Mouse (Mus musculus): ENCODE results near the gene Eif3k. TPM values are rescaled to one million over a fixed set of nuclear protein-coding genes. Genes with fewer than 3 reads are reported as not detected.

Eif3k gene
- total RNA-seq, 1 experiment from 2014 or later, result 291 TPM

GRCm38 (mm10) chr7:28946271-28946610 lies 35.4 kb downstream of the Eif3k start:
- no peak for ATAC-seq (replicated peaks; ENCODE audit: insufficient number of reproducible peaks, low FRiP score, low TSS enrichment, poor library complexity, severe bottlenecking)

DNA sequence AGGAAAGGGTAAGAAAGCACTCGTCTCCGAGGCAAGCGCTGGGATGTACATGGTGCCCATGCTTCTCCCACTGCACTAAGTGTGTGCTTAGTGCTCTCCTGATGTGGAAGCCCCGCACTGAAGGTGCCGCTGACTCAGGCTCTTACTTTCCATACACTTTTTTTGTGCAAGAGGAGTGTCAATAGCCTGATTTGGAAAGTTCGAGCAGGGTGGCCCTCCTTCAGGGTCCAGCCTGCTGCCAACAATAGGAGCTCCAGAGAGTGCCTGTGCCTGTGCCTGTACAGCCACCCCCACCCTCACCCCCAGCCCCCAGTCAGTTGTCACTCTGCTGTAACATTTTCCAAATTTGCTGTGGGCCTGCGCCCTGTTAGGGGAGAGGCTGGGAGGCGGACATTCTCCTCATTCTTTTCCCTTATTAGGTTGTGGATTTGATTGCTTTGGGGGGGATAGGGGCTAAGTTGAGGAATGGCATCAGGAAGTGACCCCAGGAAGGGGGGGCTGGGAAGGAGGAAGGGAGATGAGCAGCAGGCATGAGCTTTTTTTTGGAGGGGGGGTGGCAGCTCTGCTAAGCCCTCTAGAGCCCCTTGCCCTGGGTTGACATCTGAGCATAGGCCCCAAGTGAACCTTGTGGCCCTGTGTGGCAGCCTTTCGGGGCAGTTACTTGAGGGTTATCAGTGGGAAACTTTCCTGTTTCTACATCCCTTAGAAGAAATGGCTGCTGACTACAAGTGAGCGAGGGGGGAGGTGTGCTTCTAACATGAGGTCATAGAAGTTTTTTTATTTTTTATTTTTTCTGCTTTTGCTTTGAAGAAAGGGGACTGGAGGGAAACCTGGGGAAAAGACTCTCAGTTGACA lies 36.0 kb downstream of the Eif3k start:
- no peak for ATAC-seq (replicated peaks; ENCODE audit: insufficient number of reproducible peaks, low FRiP score, low TSS enrichment, poor library complexity, severe bottlenecking)

DNA sequence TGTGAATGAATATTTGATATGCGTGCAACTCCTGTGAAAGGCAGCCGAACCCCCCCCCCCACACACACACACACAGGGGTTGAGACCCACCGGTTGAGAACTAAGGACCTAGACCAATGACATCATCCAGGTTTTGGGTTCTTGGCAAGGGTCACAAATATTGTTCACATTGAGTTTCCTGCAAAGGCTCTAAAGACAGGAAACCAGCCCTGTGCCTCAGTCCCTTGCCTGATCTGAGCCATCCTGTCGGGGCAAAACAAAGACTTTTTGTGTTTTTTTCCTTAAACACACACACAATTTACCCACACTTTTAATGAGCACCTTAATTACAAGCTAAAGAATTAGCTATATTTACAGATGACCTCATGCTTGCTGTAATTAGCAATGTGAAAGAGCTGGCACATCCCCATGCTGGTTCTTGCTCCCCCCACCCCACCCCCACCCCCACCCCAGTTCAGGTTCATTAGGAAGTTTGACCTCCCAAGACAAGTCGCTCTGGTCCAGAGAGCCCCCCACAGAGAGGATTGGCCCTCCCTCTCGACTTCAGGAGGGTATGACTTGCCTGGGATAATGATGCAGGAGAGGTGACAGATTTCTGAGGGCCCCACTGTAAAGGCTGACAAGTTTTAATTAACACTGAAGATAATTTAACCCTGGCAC lies 36.8 kb downstream of the Eif3k start:
- no peak for ATAC-seq (replicated peaks; ENCODE audit: insufficient number of reproducible peaks, low FRiP score, low TSS enrichment, poor library complexity, severe bottlenecking)

DNA sequence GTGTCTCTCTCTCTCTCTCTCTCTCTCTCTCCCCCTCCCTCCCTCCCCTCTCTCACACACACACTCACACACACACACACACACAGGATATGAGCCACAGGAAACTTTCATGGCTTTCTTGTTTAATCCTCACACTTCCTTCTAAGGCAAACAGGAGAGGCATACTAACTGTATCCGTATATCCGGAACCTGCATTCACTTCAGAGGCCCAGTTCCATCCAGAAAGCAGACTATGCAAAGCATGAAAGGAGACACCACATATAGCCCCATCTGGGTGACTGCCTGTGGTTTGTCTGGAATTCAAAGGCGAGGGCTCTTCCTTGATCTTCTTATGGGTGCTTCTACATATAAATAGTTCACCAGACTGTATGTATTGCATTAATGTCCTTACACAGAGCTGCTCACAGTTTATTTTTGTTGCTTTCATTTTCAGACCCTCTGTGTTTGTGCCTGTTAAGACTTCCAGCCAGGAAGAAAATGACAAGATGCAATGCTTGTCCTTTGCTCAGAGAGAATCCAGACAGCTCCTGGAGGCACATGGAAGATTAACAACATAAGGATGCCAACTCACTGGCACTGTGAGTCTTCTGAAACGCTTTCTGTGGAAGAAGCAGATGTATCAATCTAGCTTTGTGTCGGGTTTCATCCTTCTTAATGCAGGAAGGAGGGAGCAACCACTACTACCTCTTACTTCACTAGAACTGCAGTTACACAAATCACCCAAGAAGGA lies 38.0 kb downstream of the Eif3k start:
- no peak for ATAC-seq (replicated peaks; ENCODE audit: insufficient number of reproducible peaks, low FRiP score, low TSS enrichment, poor library complexity, severe bottlenecking)

- ATAC-seq (replicated peaks; ENCODE audit: insufficient number of reproducible peaks, low FRiP score, low TSS enrichment, poor library complexity, severe bottlenecking), result no peak
Observed at GRCm38 (mm10) chr7:28941542-28941941, 40.1 kb downstream of the Eif3k start.

GRCm38 (mm10) chr7:28941129-28941528 lies 40.5 kb downstream of the Eif3k start:
- ATAC-seq (replicated peaks; ENCODE audit: insufficient number of reproducible peaks, low FRiP score, low TSS enrichment, poor library complexity, severe bottlenecking), result no peak

DNA sequence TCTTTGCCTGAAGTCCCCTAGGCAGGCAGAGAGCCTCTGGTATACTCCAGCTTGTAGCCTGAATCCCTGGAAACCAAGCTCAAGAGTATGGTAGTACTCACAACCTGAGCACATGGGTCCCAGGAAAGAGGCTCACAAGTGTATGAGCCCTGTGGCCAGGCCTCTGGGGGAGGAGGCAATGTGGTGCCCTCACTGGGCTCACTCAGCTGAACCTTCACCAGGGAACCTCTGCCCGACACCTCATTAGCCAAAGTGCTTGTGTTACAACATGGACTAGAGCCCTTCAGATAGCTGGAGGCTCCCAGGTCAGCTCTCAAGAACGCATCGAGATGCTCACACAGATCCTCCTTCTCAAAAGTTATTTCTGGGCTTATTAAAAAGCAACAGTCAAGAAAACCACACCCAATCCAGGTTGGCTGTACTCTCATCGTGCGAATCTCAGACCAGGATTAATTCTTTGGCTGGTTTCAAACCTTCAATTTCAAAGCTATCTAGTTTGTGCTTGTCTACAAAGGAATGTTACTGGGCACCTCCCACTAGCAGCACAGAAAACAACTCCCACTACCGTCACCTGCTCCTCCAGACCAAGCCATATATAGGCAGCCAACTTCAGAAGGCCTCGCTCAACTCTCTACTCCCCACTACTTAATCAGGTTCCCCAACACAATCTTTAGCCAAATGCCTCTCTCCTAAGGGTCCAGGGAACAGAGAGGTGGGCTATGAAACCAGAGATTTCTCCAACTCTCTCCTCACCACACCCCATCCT lies 42.1 kb downstream of the Eif3k start:
- ATAC-seq (replicated peaks; ENCODE audit: insufficient number of reproducible peaks, low FRiP score, low TSS enrichment, poor library complexity, severe bottlenecking), result no peak

DNA sequence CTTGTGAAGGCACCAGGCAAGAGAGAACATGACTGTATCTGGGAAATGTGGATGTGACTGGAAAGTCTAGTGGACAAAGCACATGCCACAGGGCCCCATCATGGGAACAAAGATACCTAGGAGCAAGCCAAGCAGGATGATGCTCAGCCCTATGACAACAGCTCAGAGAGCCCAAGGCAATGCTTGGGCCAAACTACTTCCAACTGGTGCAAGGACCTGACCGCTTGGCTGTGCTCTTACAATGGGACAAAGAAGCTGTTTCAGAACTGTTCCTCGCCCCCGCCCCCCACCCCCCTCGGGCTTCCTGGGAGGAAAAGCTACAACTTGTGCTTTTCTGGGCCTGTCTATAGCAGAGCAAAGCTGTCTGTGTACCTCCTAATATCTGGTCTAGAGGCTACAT lies 43.0 kb downstream of the Eif3k start:
- no peak for ATAC-seq (replicated peaks; ENCODE audit: insufficient number of reproducible peaks, low FRiP score, low TSS enrichment, poor library complexity, severe bottlenecking)

DNA sequence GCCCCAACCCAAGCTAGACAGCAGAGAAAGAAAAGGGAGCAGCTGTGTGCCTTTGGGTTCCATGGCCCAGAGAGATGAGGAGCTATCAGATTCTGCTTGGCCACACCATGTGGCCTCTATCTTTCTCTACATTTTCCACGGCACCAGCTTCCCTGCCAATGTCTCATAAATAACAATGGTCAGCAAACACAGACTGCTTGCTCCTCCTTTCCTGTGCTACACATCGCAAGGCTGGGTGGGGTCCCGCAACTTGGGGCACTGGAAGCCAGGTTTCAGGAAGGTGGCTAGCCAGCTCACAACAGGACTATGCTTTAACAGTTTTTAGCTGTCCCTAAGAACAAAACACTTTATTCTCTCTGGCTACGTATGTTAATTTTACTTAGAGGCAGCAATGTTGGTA lies 44.9 kb downstream of the Eif3k start:
- no peak for ATAC-seq (replicated peaks; ENCODE audit: insufficient number of reproducible peaks, low FRiP score, low TSS enrichment, poor library complexity, severe bottlenecking)

GRCm38 (mm10) chr7:28933825-28934224 lies 47.8 kb downstream of the Eif3k start:
- no peak for ATAC-seq (replicated peaks; ENCODE audit: insufficient number of reproducible peaks, low FRiP score, low TSS enrichment, poor library complexity, severe bottlenecking)

GRCm38 (mm10) chr7:28932421-28933041 lies 49.1 kb downstream of the Eif3k start:
- ATAC-seq (replicated peaks; ENCODE audit: insufficient number of reproducible peaks, low FRiP score, low TSS enrichment, poor library complexity, severe bottlenecking), result 0 out of 2 replicates have a peak, but pooled peaks have one; percentile 20

DNA sequence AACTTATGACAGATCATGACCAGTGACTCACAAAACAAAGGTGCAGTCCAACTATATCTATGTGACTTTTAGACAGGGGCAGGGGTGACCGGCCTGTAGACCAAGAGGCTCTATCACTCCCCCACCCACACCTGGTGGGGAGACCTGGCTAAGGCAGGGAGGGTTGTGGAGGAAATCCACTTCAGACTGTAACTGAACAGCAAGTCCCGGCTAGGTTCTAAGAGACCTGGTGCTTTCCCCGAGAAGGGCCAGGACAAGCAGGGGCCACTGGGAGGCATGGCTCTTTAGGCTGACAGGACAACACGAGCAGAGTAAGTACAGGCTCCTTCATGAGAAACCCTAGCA lies 50.0 kb downstream of the Eif3k start:
- no peak for ATAC-seq (replicated peaks; ENCODE audit: insufficient number of reproducible peaks, low FRiP score, low TSS enrichment, poor library complexity, severe bottlenecking)

DNA sequence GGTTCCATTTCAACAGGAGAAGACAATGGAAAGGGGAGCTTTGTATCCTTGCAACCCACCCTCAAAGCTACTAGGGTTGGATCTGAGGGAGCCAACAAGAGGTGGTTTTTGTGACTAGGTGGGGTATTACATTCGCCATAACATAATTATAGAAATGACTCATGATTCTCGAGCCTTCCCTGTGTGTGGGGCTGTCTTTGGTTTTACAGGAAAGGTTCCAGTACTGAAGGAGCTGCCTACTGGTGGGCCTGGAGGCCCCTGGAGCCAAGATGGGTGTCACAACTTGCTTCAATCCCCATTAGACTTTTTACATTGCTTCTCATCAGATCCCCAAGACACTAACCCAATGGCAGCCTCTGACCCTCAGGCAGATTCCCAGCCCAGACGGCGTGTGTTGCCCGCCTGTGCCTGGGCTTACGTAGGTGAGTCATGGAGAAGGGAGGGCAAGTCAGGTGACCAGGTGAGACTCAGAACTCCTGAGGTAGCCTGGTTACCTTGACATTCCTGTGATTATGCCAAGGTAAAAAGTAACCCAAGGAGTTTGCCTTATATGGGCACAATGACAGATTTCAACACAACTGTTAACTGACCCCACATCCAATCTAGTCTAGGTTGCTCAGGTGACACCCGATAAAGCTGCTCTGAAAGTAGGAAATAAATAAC lies 50.5 kb downstream of the Eif3k start:
- no peak for ATAC-seq (replicated peaks; ENCODE audit: insufficient number of reproducible peaks, low FRiP score, low TSS enrichment, poor library complexity, severe bottlenecking)

DNA sequence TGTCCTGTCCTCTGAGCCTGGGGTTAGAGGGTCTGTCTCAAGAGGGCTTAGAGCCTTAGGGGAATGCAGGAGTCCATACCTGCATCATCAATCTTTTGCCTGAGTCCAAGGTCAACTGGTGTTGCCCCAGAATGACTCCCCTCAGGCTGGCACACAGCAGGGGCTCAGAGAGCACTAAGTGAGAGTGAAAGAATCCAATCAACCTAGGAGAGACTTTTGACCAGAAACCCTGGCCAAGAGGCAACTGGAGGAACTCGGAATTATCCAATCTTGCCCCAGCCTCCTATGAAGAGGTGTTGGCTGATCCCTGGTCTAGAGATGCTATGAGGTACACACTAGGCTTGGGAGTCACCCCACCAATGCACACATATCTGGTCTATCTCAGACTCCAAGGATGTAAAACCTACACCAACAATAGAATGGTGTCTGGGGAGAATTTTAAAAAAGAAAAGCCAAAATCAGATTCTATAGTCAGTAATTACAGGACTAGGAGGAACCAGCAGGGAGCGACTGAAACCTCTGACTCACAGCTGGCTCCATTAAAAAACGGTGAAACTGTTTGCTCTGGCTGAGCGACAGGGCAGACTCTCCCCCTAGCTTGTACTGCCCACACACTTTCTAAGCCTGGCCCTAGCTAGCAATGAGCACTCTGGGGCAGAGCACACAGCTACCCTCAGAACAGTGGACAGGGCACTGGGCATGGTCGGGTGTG lies 51.2 kb downstream of the Eif3k start:
- ATAC-seq (replicated peaks; ENCODE audit: insufficient number of reproducible peaks, low FRiP score, low TSS enrichment, poor library complexity, severe bottlenecking), result no peak

DNA sequence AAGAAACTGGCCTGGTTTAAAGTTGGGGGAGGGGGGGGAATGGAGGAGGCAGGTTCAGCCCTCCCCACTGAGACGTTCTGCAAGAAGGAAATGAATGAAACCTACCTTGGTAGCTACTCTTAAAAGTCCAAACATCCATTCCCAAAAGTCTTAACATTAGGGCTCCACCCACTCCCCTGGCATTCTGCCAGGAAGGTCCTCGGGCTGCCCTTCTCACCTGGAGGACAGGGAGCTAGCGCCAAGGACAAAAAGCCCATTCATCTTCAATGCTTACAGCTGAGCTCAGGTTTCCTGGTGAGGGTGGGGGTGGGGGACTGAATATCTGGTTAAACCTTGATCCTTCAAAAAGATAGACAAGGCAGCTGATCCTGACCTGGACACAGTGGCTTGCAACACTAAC lies 52.3 kb downstream of the Eif3k start:
- no peak for ATAC-seq (replicated peaks; ENCODE audit: insufficient number of reproducible peaks, low FRiP score, low TSS enrichment, poor library complexity, severe bottlenecking)

DNA sequence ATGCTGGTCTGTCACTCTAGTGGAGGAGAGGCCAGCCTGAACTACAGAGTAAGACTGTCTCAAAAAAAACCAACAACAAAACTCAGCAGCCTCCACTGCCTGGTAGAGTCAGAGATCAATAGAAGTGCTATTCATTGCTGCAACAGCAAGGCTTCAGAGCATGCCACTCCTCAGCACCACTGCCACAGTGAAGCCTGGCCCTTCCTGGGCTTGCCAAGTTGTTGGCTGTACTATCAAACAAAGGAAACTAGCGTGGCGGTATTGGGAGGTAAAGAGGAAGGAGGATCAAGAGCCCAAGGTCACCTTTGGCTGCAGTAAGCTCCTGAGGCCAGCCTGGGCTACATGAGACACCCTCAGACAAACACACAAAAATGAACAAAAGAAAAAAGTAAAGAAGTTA lies 55.5 kb downstream of the Eif3k start:
- ATAC-seq (replicated peaks; ENCODE audit: insufficient number of reproducible peaks, low FRiP score, low TSS enrichment, poor library complexity, severe bottlenecking), result no peak

DNA sequence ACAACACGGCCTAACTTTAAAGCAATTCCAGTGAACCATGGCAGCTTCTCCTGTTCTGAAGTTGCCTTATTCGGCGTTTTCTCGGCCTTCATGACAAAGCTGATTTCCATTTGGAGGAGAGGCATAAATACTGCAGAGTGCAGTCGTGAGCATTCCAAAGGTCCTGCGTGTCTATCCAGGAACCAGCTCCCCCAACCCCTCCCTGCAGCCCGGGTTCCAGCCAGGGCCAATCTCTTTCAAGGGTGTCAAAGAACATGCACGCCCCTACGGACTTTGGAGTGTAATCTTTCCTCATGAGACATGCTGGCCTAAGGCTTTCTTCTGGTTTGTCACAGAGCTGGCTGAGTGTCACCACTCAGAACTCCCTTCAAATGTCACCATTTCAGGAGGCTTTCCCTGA lies 56.3 kb downstream of the Eif3k start:
- no peak for ATAC-seq (replicated peaks; ENCODE audit: insufficient number of reproducible peaks, low FRiP score, low TSS enrichment, poor library complexity, severe bottlenecking)

- no peak for ATAC-seq (replicated peaks; ENCODE audit: insufficient number of reproducible peaks, low FRiP score, low TSS enrichment, poor library complexity, severe bottlenecking)
Observed at GRCm38 (mm10) chr7:28924802-28925201, 56.9 kb downstream of the Eif3k start.

All from monocyte, adult 5-6 weeks (primary cell).